Mouse (Mus musculus) frontal cortex, postnatal 14 days (tissue): ENCODE measurements at regions not wholly inside any gene's neighbourhood (a gene's known extent, or its start where the extent isn't known, plus 50 kb on each side); places are given as distances from the start of the nearest gene placed in this dataset.

ENCODE experiments used
- DNase-seq, 2 experiments: peaks; one replicate each; pipeline ENCODE4 v3.0.0; 2022; ENCODE audit warnings: low spot score in 2 of 2

DNA sequence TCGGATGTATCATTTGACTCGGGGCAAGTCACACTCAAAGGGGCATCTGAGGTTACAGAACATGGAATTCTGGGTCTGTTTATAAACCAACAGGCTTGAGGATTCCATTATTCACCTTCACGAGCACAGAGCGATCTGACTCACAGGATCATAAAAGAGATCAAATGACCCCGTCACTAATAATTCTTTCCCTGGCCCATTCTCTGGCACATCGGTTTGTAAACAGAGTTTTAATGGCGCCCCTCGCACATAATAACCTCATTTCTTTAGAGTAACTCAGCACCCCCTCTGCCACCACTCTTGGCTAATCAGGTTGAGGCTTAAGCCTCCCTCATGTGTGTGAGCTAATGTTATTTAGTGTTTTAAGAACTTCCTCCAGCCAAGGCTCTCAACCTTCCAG lies 183.3 kb upstream of the Tbx3 start:
- no peak for DNase-seq

GRCm38 (mm10) chr5:119497501-119497900 lies 173.0 kb upstream of the Tbx3 start:
- no peak for DNase-seq

- DNase-seq, result no peak
Measured at GRCm38 (mm10) chr5:119498431-119498830, 172.0 kb upstream of the Tbx3 start.

DNA sequence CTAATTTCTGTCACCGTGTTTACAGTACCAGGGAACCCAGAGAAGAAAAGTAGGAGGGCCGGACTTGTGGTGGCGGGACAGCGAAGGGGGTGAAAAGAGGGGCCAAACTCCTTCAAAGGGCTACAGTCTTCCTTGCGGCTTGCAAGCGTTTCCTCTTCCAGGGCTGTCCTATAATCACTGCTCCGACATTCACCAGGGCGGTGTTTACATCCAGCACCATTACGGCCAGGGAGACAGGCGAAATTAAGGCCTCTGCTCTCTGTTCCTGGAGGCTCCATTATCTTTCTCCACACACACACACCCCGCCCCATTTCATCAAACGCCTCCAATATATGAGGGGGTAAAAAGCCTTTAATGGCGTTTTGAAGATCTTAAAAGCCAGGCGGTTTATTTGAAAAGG lies 162.8 kb upstream of the Tbx3 start:
- no peak for DNase-seq

GRCm38 (mm10) chr5:119518506-119519252 lies 151.8 kb upstream of the Tbx3 start:
- DNase-seq, result no peak

DNA sequence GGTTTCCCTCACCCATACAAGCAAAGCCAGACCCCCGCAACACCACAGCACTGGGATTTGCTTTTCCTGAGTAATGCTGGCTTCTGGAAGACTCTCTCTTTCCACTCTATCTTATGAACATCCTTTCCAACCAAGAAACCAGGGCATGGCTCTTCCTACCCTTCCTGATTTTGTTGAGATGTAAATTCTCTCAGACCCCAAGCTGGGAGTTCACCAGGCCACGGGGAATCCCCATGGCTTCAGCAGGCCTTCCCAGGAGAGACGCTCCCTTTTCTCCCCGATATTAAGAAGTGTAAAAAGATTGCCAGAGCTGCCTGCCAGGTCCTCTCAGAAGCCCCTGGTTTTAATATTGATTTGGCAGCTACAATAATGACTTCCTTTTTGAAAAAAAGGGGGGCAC lies 146.3 kb upstream of the Tbx3 start:
- no peak for DNase-seq

GRCm38 (mm10) chr5:119525960-119526359 lies 144.5 kb upstream of the Tbx3 start:
- no peak for DNase-seq

- DNase-seq, result no peak
Measured at GRCm38 (mm10) chr5:119530009-119530408, 140.5 kb upstream of the Tbx3 start.

DNA sequence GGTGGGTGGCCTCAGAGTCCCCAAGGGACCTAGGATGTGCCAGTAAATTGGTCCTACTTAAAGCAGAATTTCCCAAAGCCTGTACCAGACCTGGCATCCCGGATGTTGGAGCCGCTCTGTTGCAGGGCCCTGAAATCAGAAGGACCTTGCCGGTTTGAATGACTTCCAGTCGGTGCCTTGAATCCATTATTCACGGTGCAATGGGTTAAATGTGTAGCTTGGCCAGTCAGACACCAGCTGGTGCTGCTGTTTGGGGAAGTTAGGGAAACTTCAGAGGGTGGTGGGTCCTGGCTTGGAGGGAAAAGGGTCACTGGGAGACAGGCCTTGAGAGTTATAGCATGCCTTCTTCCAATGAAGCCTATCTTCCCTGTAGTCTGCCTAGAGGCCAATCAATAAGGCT lies 135.5 kb upstream of the Tbx3 start:
- DNase-seq, result no peak

DNA sequence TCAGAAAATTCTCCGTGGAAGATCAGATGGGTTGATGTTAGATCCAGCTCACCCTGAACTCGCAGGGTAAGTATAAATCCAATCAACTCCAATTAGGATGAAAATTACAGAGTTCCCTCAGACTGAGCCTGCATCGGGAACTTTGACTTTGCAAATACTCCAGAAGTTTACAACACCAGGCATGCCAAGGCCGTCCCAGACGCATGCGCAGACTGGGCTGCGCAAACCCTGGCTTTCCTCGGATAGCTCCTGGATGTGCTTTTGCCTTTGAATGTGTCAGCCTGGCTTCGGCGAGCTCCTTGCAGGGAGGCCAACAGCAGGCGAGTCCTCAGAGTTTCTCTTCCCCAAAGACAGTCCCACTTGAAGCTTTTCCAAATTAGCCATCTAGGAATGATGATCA lies 127.6 kb upstream of the Tbx3 start:
- DNase-seq, result no peak

GRCm38 (mm10) chr5:119543716-119544115 lies 126.8 kb upstream of the Tbx3 start:
- no peak for DNase-seq

DNA sequence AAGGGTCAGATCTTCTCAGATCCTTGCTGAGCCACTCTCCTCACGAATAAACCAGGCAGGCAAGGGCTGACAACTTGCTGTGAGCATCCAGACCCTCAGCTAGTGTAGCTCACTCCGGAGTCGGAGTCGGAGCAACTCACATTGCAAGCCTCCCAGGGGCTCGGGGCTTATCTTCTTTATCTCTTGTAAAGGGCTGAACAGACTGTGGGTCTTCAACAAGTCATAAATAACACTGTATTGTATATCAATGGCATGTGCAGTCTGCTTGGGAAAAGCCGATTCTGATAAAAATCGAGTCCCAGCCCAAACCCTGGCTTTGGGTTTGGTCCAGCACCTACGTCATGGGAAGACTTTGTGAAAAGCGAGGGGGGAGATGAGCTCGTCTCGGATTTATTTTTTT lies 125.8 kb upstream of the Tbx3 start:
- DNase-seq, result no peak

- no peak for DNase-seq
Measured at GRCm38 (mm10) chr5:119547070-119547469, 123.4 kb upstream of the Tbx3 start.

GRCm38 (mm10) chr5:119550916-119551315 lies 119.6 kb upstream of the Tbx3 start:
- no peak for DNase-seq

DNA sequence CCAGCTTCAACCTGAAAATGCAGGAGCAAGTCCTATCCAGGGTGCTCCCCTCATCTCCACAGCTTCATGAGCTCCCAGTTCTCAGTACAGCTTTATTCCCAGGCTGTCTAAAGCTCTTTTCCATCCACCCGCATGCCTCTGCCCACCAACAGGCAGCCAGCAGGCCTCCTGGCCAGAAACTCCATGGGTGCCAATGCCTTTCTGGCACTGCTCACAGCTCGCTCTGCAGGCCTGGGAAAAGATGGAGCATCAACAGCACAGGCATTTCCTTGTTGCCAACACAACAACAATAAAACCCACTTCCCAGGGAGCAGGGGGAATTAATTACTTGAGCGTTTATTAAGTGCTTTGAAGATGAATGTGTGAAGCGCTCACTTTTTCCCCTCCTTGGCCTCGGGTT lies 117.0 kb upstream of the Tbx3 start:
- peak; percentile 24 to 27 for DNase-seq

GRCm38 (mm10) chr5:119557071-119557470 lies 113.4 kb upstream of the Tbx3 start:
- no peak for DNase-seq

- DNase-seq, result no peak
Measured at GRCm38 (mm10) chr5:119559696-119560095, 110.8 kb upstream of the Tbx3 start.

DNA sequence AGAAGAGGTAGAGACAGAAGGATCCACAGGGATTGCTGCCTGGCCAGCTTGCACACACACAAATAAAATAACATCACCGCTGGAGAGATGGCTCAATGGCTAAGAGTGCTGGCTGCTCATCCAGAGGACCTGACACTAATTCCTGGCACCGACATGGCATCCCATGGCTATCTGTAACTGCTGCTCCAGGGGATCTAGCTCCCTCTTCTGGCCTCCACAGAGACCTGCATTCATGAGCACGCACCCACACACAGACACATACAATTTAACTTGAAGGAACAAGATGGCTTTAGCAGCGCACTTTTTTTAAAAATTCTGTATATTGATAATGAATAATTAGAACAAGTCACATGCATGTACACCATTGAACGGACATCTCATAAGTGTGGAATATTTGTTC lies 110.1 kb upstream of the Tbx3 start:
- no peak for DNase-seq

- DNase-seq, result no peak
Measured at GRCm38 (mm10) chr5:119561531-119561930, 108.9 kb upstream of the Tbx3 start.

DNA sequence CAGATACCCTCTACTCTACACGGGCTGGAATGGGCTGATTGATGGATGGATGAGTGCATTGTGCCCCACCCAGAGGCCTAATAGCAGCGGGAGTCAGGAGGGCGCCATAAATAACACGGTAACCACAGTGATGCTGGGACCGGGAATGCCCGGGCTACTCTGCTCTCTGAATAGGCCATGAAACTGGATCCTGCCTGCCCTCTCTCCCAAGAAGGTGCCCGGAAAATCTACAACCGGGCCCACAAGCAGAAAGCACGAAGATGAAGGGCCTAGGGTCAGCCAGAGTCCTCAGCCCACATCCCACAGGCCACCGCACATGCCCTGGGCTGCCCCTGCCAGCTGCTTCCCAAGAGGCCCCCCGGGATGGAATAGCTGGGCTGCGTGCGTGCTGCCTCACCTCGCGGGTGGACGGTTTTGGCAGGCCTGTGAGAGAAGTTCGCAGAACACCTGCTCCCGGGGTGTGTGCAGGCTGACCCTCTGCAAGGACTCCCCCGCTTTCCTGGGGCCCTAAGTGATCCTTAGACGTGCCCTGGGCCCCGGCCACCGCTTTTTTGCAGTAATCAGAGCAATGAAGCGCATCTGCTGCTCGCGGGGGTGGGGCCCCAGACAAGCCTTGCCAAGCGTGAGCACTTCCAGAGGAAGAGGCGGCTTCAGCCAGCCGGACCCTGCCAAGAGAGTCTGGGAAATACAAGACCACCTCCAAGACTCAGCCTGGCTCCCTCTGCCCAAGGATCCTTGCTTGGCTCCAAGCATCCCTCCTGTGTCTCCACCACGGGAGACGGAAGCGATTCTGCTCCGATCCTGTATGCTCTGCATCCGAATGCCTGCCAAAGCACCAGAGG lies 106.7 kb upstream of the Tbx3 start:
- no peak for DNase-seq

DNA sequence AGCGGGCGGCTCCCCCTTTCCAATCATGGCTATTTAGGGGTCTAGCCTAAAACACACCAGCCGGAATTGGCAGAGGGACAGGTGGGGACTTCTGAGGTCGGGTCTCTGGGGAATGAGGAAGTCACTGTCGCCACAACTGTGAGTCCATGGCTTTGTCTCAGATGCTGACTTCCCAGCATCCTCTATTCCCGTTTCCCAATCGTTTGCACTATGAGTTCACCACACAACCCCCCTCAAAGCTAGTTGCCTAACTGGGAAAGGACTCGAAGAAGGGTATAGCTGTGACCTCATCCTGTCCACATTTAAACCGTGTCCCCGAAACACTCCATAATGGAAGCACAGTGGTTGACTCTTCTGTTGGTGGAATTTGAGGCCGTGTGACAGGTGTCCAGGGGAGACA lies 102.8 kb upstream of the Tbx3 start:
- no peak for DNase-seq

DNA sequence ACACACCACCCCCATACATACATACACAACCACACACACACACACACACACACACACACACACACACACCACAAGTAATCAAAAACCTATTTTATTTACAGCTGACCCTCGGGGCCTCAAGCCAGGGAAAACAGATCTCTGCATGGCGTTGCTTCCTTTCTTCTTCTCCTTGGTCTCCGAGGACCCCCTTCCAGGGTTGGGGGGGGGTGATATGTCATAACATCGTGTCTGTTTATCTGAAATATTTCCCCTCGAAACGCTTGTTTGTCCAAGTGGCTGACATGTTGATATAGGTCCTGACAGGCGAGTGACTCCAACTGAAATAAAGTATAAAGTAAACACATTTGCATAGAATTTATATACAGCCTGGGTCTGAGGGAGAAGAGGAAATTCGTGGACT lies 100.4 kb upstream of the Tbx3 start:
- DNase-seq, result no peak

DNA sequence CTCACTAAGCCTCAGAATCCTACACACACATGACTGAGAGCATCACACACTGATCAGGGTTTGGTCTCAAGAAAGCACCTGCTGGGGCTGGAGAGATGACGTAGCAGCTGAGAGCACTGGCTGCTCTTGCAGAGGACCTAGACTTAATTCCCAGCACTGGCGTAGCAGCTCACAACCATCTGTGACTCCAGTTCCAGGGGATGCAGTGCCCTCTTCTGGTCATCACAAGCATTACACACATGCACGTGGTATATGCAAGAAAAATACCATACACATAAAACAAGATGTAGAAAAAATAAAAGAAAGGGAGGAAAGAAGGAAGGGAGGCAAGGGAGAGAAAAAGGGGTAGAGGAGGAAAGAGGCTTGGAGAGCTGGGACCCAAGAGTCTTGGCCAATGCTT lies 98.8 kb upstream of the Tbx3 start:
- DNase-seq, result no peak
